Mouse (Mus musculus) forebrain, embryonic 11.5 days (tissue): ENCODE results near the gene Cog5. TPM values are rescaled to one million over a fixed set of nuclear protein-coding genes. Genes with fewer than 3 reads are reported as not detected.

Source experiments
- ATAC-seq: fragments of 200-750 bp; cut with Nextera tagmentation; replicated peaks from 2 replicates; pipeline ENCODE4 v1.8.0; 2017; ENCODE audit warnings: moderate TSS enrichment; ENCODE audit not compliant: low FRiP score
- DNase-seq: peaks from one replicate; pipeline ENCODE4 v3.0.0-alpha.2; 2017; ENCODE audit warnings: low spot score
- H3K27ac ChIP-seq: fragments of 300-500 bp; sonication (generic); 2 replicates; pipeline ENCODE4 v1.5.1; 2014; ENCODE audit warnings: low read depth, low read length
- H3K27me3 ChIP-seq: fragments of 300-500 bp; sonication (generic); 2 replicates; pipeline ENCODE4 v1.6.1; 2014; ENCODE audit warnings: mild to moderate bottlenecking, low read length, mixed read lengths; ENCODE audit not compliant: control insufficient read depth, insufficient read depth
- H3K36me3 ChIP-seq: fragments of 300-500 bp; sonication (generic); 2 replicates; pipeline ENCODE4 v1.6.1; 2014; ENCODE audit warnings: mild to moderate bottlenecking, low read length, moderate library complexity, mixed read lengths; ENCODE audit not compliant: control insufficient read depth, insufficient read depth
- H3K4me1 ChIP-seq: fragments of 300-500 bp; sonication (generic); replicated peaks from 2 replicates; pipeline ENCODE4 v1.6.1; 2014; ENCODE audit warnings: low read length, mixed read lengths; ENCODE audit not compliant: control insufficient read depth, insufficient read depth
- H3K4me2 ChIP-seq: fragments of 300-500 bp; sonication (generic); 2 replicates; pipeline ENCODE4 v1.6.1; 2014; ENCODE audit warnings: low read depth, mild to moderate bottlenecking, low read length, moderate library complexity, mixed read lengths; ENCODE audit not compliant: severe bottlenecking
- H3K4me3 ChIP-seq: fragments of 300-500 bp; sonication (generic); 2 replicates; pipeline ENCODE4 v1.5.1; 2014; ENCODE audit warnings: low read depth, low read length
- H3K9ac ChIP-seq: fragments of 300-500 bp; sonication (generic); 2 replicates; pipeline ENCODE4 v1.6.1; 2014; ENCODE audit warnings: low read length
- H3K9me3 ChIP-seq: fragments of 300-500 bp; sonication (generic); 2 replicates; pipeline ENCODE4 v1.6.1; 2016; ENCODE audit warnings: low read length, mixed read lengths; ENCODE audit not compliant: control insufficient read depth
- WGBS: fragments of 180-500 bp; shearing (Covaris S2); extraction: QIAGEN DNeasy Blood & Tissue Kit; methylation state at CpG from one replicate; pipeline ENCODE4 v1.1.7; 2014; 5-methylcytosine and 5-hydroxymethylcytosine counted together
- polyA plus RNA-seq: library from polyadenylated mRNA; unstranded; fragments of >200 nt; fragmentation: Nextera tagmentation; extraction: Ambion mirVana; gene quantifications from 2 replicates; pipeline ENCODE4 v1.2.1, GENCODE M21; 2014

Gene Cog5
- polyA plus RNA-seq, 1 experiment from 2014 or later, result 35.2 TPM

DNA sequence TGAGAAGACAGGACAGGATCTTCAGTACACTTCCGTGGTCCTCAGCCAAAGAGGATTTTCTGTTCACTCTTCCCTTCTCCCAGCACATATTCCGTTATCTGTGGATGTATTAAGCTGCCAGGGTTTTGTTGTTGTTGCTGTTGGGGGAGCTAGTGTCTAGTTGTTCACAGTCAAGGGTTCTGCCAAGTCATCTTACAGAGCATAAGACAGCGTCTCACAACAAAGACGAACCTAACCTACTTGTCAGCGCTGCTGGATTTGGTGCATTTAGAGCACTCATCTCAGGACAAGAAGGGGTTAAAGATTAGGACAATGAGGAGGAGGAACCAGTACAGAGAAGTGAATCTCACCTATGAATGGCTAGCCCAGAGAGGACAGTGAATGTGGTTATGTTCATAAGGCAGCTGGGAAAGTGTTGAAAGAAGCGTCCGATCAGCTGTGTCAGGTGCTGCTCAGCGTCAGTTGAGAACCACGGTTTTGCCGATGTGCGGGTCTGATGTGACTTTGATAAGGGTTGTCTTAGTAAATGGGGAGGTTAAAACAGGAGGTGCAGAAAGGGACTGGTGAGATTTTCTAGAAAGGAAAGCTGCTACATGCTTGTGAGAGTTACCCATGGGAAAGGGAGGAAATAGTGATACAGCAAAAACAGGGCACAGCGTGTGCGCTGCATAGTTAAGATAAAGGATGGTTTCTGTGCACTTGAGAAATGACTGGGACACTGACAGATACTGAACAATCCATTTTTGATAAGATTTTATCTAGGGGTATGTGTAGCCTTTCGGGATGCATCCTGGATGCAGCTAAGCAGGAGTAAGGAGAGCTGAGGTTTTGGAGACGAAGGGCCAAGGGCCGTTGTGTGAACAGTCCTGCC, 208.2 kb downstream of the Cog5 start:
- WGBS, result 94% methylated on average over 16 of the region's 16 CpGs
- Histone ChIP-seq H3K4me3 (no peak overlapping the region), H3K9me3 (no peaks in the 10 kb centered on the region)

DNA sequence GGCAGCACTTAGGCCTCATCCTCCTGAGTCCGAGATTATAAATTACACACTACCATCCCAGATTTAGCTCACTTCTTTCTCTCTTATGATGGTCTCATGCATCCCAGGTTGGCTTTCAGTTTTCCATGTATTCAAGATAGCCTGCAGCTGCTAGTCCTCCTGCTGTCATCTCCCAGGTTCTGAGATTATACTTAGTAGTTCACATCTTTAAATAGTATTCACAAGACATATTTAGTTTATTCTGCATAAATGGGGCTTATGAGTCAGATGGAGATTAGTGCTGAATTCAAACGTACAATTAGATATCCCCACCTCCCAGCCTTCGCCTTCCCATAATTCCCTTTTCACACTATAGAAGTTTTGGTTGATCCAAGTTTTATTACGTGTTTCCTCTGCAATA, 222.1 kb downstream of the Cog5 start:
- no peaks in the 10 kb centered on the region for H3K4me1 ChIP-seq
- H3K27ac ChIP-seq, result no peak overlapping the region
- ATAC-seq (no peak), DNase-seq (no peak)
- no peak overlapping the region for H3K9ac ChIP-seq
- 90% methylated on average over 4 of the region's 4 CpGs for WGBS
- H3K4me3 ChIP-seq, result no peak overlapping the region
- H3K4me2 ChIP-seq, result no peak overlapping the region
- no peaks in the 10 kb centered on the region for H3K36me3 ChIP-seq
- H3K27me3 ChIP-seq, result no peaks in the 10 kb centered on the region
- H3K9me3 ChIP-seq, result no peaks in the 10 kb centered on the region

More for the DNA sequence above, 208.2 kb downstream of the Cog5 start:
- DNase-seq, result no peak
- Histone ChIP-seq H3K4me2 (no peak overlapping the region), H3K4me1 (no peaks in the 10 kb centered on the region), H3K36me3 (no peaks in the 10 kb centered on the region), H3K9ac (no peak overlapping the region), H3K27me3 (no peaks in the 10 kb centered on the region), H3K27ac (no peak overlapping the region)
- no peak for ATAC-seq

DNA sequence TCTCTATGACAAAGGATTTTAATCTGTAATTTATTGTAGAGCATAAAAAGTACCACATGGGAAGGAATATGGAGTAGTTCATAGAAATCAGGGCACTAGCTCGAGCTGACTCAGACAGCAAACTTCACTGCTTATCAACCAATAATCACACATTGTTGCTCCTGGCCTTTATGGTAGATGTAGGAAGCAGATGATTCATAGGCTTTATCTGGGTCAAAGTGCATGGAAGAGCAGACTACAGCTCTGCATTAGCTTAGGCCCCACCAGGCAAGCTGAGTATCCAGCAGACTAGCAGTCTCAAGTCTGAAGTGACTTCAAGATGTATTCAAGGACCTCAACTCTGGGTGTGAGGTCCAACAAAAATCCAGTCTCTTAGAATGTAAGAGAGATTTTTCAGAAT, 228.1 kb downstream of the Cog5 start:
- H3K4me1 ChIP-seq, result no peaks in the 10 kb centered on the region
- ATAC-seq, result no peak
- 82% methylated on average over 1 of the region's 1 CpGs for WGBS
- H3K27ac ChIP-seq, result no peak overlapping the region
- no peak overlapping the region for H3K9ac ChIP-seq
- H3K4me3 ChIP-seq, result no peak overlapping the region
- H3K36me3 ChIP-seq, result no peaks in the 10 kb centered on the region; the same call in 1 of the 2 replicates
- DNase-seq, result no peak
- H3K4me2 ChIP-seq, result no peak overlapping the region
- no peaks in the 10 kb centered on the region for H3K27me3 ChIP-seq
- H3K9me3 ChIP-seq, result no peaks in the 10 kb centered on the region

GRCm38 (mm10) chr12:31884365-31884764, 229.7 kb downstream of the Cog5 start:
- H3K27me3 ChIP-seq, result no peaks in the 10 kb centered on the region
- H3K4me1 ChIP-seq, result no peaks in the 10 kb centered on the region
- ATAC-seq (no peak), DNase-seq (no peak)
- H3K9me3 ChIP-seq, result no peaks in the 10 kb centered on the region
- 88% methylated on average over 4 of the region's 4 CpGs for WGBS
- no peak overlapping the region for H3K4me2 ChIP-seq
- H3K4me3 ChIP-seq, result no peak overlapping the region
- no peak overlapping the region for H3K9ac ChIP-seq
- H3K27ac ChIP-seq, result no peak overlapping the region
- H3K36me3 ChIP-seq, result no peaks in the 10 kb centered on the region; the same call in 1 of the 2 replicates

DNA sequence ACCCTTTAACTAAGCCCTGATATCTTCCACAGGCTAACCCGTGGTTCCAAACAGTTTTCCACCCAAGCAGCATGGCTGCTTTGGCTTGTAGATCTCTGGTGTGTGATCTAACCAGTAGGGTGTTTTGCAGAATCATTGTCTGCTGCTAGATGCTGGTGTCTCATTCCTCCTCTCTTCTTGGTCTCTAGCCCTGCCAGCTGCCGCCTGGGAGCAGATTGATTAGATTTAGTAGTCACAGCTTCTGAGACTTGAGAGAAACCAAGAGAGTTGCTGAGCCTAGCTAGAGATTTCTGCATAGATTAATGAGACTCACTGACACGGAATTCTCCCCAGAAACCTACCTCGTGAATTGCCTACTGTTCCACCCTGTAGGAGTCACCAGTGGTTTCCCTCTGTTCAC, 230.4 kb downstream of the Cog5 start:
- Histone ChIP-seq H3K27ac (no peak overlapping the region), H3K9ac (no peak overlapping the region), H3K4me2 (no peak overlapping the region), H3K27me3 (no peaks in the 10 kb centered on the region), H3K4me1 (no peaks in the 10 kb centered on the region), H3K9me3 (no peaks in the 10 kb centered on the region), H3K36me3 (no peaks in the 10 kb centered on the region; the same call in 1 of the 2 replicates), H3K4me3 (no peak overlapping the region)
- 86% methylated on average over 4 of the region's 4 CpGs for WGBS
- no peak for ATAC-seq
- no peak for DNase-seq

DNA sequence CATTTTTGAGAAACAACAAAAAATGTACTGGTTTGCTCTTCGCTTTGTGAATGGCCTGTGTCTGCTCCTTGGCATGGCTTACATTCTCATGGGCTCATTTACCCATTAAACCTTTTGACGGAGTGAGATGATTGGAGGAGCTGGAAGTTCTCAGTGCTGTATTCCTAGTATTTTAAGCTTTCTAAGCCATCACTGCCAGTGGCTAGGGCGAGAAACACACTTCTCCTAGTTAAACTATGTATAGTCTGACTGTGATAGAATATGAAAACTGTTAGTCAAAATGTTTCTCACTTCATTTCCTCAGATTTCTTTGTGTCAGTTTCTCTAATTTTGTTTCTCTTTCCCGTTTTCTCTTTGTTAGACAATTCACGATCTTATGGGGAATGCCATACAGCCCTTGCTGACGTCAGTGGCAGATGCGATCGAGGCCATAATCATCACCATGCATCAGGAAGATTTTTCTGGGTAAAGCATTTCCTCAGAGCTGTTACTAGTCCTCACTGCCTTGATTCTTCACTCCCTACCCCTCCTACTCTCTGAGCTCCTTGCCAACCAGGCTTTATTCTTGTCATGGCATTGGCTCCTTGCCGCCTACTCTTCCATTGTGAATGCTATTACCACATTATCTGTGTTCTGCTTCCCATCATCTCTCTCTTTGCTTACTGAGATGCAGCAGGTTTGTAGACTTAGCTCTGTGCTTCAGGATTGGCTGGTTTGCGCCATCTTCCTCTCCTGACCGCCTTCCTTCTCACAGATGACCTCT, 231.4 kb downstream of the Cog5 start:
- H3K4me3 ChIP-seq, result no peak overlapping the region
- H3K27me3 ChIP-seq, result no peaks in the 10 kb centered on the region
- H3K27ac ChIP-seq, result no peak overlapping the region
- 95% methylated on average over 11 of the region's 11 CpGs for WGBS
- H3K4me1 ChIP-seq, result no peaks in the 10 kb centered on the region
- H3K4me2 ChIP-seq, result no peak overlapping the region
- H3K9me3 ChIP-seq, result no peaks in the 10 kb centered on the region
- no peak for DNase-seq
- ATAC-seq, result no peak
- no peaks in the 10 kb centered on the region; the same call in 1 of the 2 replicates for H3K36me3 ChIP-seq
- H3K9ac ChIP-seq, result no peak overlapping the region

- Histone ChIP-seq H3K4me3 (no peak overlapping the region), H3K9me3 (no peaks in the 10 kb centered on the region), H3K9ac (no peak overlapping the region), H3K27me3 (no peaks in the 10 kb centered on the region), H3K27ac (no peak overlapping the region), H3K36me3 (no peaks in the 10 kb centered on the region; the same call in 1 of the 2 replicates), H3K4me1 (peaks cover 4% of the 10 kb centered on the region), H3K4me2 (no peak overlapping the region)
- DNase-seq (no peak), ATAC-seq (no peak)
- WGBS, result 67% methylated on average over 6 of the region's 6 CpGs
These were observed 236.0 kb downstream of the Cog5 start for GRCm38 (mm10) chr12:31890685-31891084.

DNA sequence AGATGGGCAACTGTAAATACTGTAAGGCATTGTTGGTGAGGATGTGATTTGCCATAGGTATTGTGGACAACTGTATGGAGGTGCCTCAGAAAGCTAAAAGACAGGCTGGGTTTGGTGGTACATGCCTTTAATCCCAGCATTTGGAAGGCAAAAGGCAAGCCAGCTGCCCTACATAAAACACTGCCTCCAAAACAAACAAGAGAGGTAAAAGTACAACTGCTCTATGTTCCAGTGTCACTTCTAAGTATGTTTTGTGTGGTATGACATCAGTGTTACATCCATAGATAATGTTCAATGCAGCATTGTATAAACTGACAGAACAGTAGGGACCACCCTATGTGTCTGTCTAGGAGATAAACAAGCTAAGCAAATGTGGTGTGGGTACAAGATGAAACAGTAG, 237.4 kb downstream of the Cog5 start:
- Histone ChIP-seq H3K4me3 (no peak overlapping the region), H3K4me1 (peaks cover 16% of the 10 kb centered on the region), H3K27ac (no peak overlapping the region), H3K4me2 (no peak overlapping the region), H3K9ac (no peak overlapping the region), H3K27me3 (no peaks in the 10 kb centered on the region), H3K9me3 (no peaks in the 10 kb centered on the region), H3K36me3 (no peaks in the 10 kb centered on the region)
- no peak for ATAC-seq
- no peak for DNase-seq
